Mouse (Mus musculus) forebrain, embryonic 14.5 days (tissue): Measurements from ENCODE around the gene Gns. TPM values are rescaled to one million over a fixed set of nuclear protein-coding genes. Genes with fewer than 3 reads are reported as not detected.

Source experiments
- ATAC-seq: fragments of 200-750 bp; cut with Nextera tagmentation; 2 replicates; pipeline ENCODE4 v1.8.0; 2017; ENCODE audit warnings: mild to moderate bottlenecking, moderate library complexity
- DNase-seq: peaks from one replicate; pipeline ENCODE4 v3.0.0-alpha.2; 2015; ENCODE audit warnings: low spot score
- H3K27ac ChIP-seq: fragments of 300-500 bp; sonication (generic); 2 replicates; pipeline ENCODE4 v1.5.1; 2014; ENCODE audit warnings: low read depth, mild to moderate bottlenecking, control low read depth, low read length, moderate library complexity
- H3K27me3 ChIP-seq: fragments of 300-500 bp; sonication (generic); replicated peaks from 2 replicates; pipeline ENCODE4 v1.6.1; 2014; ENCODE audit warnings: low read length, control low read depth, mixed read lengths; ENCODE audit not compliant: control insufficient read depth, insufficient read depth
- H3K36me3 ChIP-seq: fragments of 300-500 bp; sonication (generic); 2 replicates; pipeline ENCODE4 v1.6.1; 2014; ENCODE audit warnings: low read length, control low read depth; ENCODE audit not compliant: control insufficient read depth, insufficient read depth
- H3K4me1 ChIP-seq: fragments of 300-500 bp; sonication (generic); 2 replicates; pipeline ENCODE4 v1.6.1; 2014; ENCODE audit warnings: antibody characterized with exemption, low read length, control low read depth; ENCODE audit not compliant: control insufficient read depth, insufficient read depth
- H3K4me2 ChIP-seq: fragments of 300-500 bp; sonication (generic); 2 replicates; pipeline ENCODE4 v1.6.1; 2014; ENCODE audit warnings: mild to moderate bottlenecking, control low read depth, low read length
- H3K4me3 ChIP-seq: fragments of 300-500 bp; sonication (generic); 2 replicates; pipeline ENCODE4 v1.5.1; 2014; ENCODE audit warnings: low read depth, low read length, control low read depth
- H3K9ac ChIP-seq: fragments of 300-500 bp; sonication (generic); 2 replicates; pipeline ENCODE4 v1.6.1; 2014; ENCODE audit warnings: mild to moderate bottlenecking, low read length, control low read depth, moderate library complexity
- H3K9me3 ChIP-seq: fragments of 300-500 bp; sonication (generic); replicated peaks from 2 replicates; pipeline ENCODE4 v1.6.1; 2016; ENCODE audit warnings: low read length, control low read depth, mixed read lengths; ENCODE audit not compliant: control insufficient read depth
- WGBS: fragments of 180-500 bp; shearing (Covaris S2); extraction: QIAGEN DNeasy Blood & Tissue Kit; methylation state at CpG from one replicate; pipeline ENCODE4 v1.1.7; 2014; 5-methylcytosine and 5-hydroxymethylcytosine counted together
- polyA plus RNA-seq: library from polyadenylated mRNA; unstranded; fragments of >200 nt; fragmentation: Nextera tagmentation; extraction: Ambion mirVana; gene quantifications from 2 replicates; pipeline ENCODE4 v1.2.1, GENCODE M21; 2014

Gene Gns
- polyA plus RNA-seq, 1 experiment from 2014 or later, result 27.3 TPM

- DNase-seq, result no peak
- Histone ChIP-seq H3K9me3 (no peaks in the 10 kb centered on the region), H3K9ac (no peak overlapping the region), H3K27ac (no peak overlapping the region), H3K36me3 (no peaks in the 10 kb centered on the region), H3K4me3 (no peak overlapping the region), H3K27me3 (no peaks in the 10 kb centered on the region), H3K4me1 (no peaks in the 10 kb centered on the region), H3K4me2 (no peak overlapping the region)
- WGBS, result 86% methylated on average over 28 of the region's 28 CpGs
- ATAC-seq, result no peak
Observed at GRCm38 (mm10) chr10:121435546-121436257, 70.8 kb downstream of the Gns start.

DNA sequence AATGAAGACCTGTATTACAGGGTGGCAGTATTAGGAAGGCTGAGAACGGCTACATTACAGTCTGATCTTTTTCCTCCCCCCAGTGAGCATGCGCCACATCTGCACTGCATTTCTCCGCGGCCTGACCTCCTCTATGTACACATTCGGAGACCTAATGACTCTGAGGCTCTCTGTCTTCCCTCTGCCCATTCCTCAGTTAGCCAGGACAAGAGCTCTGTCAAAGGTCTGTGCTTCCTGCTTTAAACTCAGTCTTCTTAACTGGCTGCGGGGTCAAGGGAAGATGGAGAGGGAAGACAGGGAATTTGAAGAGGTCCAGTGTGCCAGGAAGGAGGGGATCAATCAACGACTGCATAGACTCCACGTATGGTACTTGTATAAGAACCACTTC, 71.4 kb downstream of the Gns start:
- H3K27me3 ChIP-seq, result no peaks in the 10 kb centered on the region
- DNase-seq, result no peak
- no peak overlapping the region for H3K27ac ChIP-seq
- no peaks in the 10 kb centered on the region for H3K4me1 ChIP-seq
- no peaks in the 10 kb centered on the region for H3K36me3 ChIP-seq
- H3K4me2 ChIP-seq, result no peak overlapping the region
- H3K9ac ChIP-seq, result no peak overlapping the region
- H3K9me3 ChIP-seq, result no peaks in the 10 kb centered on the region
- no peak overlapping the region for H3K4me3 ChIP-seq
- WGBS, result 81% methylated on average over 8 of the region's 8 CpGs
- ATAC-seq, result no peak

DNA sequence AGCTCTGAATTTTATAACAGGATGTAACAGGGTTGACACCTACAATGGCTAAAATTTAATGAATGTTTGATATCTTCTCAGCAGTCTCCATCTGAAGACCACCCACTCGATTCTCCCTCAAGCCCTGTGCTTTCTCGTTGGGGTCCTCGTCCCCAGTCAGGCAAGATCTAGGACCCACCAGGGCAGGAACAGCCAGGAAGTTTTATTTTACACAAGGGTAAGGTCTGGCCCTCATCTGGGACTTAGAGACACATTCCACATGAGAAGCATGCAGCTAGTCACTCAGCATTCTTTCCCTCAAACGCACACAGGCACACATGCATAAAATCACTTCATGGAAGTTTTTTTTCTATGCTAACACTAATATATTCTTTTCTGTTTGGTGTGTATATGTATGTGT, 71.8 kb downstream of the Gns start:
- Histone ChIP-seq H3K36me3 (no peaks in the 10 kb centered on the region), H3K27me3 (no peaks in the 10 kb centered on the region), H3K4me3 (no peak overlapping the region), H3K4me2 (no peak overlapping the region), H3K4me1 (no peaks in the 10 kb centered on the region), H3K9me3 (no peaks in the 10 kb centered on the region), H3K9ac (no peak overlapping the region), H3K27ac (no peak overlapping the region)
- DNase-seq, result no peak
- WGBS, result 77% methylated on average over 4 of the region's 4 CpGs
- ATAC-seq, result no peak

DNA sequence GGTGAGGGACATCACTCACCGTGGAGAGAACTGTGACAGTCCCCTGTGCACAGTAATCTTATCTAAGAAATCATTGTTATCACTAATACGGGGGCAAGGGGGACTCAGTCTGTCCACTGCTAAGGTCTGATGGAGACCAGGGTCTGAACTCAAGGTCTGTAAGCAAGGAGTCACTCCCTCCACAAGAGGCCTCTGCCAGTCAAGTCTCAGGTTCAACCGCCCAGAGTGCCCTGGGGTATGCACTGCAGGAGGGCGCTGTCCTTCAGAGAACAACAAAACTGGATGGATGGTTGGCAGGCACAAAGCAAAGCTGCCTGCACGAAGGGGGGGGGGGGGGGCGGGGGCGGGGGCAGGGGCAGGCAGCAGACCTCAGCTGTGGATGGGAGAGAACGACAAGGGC, 73.2 kb downstream of the Gns start:
- ATAC-seq (no peak), DNase-seq (no peak)
- Histone ChIP-seq H3K4me3 (no peak overlapping the region), H3K27ac (no peak overlapping the region), H3K4me1 (no peaks in the 10 kb centered on the region), H3K36me3 (no peaks in the 10 kb centered on the region), H3K4me2 (no peak overlapping the region), H3K9ac (no peak overlapping the region), H3K9me3 (no peaks in the 10 kb centered on the region), H3K27me3 (no peaks in the 10 kb centered on the region)
- WGBS, result 71% methylated on average over 4 of the region's 8 CpGs

DNA sequence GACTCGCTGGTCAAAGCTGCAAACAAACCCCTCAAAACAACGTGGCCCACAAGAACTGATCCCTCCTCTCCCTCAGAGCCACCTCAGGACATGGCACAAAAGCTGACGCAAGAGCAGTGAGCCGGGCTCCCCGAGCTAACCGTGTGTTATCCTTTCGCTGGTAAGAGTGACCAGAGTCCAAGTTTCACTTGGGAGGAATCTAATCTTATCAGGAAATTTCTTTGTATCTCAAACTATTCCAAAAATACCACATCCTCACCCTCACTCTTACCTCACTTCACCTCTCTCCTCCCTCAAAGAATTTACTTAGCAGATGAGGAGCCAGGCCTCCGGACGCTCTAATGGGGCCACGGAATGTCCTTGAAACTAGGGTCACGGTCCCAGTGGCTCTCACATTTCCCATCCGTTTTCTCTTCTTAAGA, 74.4 kb downstream of the Gns start:
- no peak overlapping the region for H3K27ac ChIP-seq
- H3K9me3 ChIP-seq, result no peaks in the 10 kb centered on the region
- no peaks in the 10 kb centered on the region for H3K4me1 ChIP-seq
- H3K27me3 ChIP-seq, result no peaks in the 10 kb centered on the region
- 91% methylated on average over 12 of the region's 12 CpGs for WGBS
- H3K4me2 ChIP-seq, result no peak overlapping the region
- H3K36me3 ChIP-seq, result no peaks in the 10 kb centered on the region
- H3K9ac ChIP-seq, result no peak overlapping the region
- no peak for ATAC-seq
- DNase-seq, result no peak
- H3K4me3 ChIP-seq, result no peak overlapping the region

DNA sequence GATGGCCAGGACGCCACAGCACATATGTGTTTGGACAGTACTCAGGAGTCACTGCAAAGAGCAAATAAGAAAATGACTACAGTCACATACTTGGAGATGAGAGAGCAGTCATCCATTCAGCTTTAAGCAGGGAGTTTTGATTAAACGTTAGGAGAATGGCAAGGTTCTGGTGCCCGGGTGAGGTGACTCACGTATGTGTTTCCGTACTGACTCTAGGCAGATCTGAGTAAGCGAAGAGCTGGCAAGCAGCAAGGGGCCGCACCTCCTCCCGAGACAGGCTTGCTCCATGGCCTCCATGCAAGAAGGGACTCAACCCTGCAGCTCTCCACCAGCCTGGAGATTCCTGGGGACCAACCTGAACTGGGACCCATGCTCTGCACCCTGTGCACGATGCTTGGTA, 78.9 kb downstream of the Gns start:
- Histone ChIP-seq H3K27ac (no peak overlapping the region), H3K27me3 (no peaks in the 10 kb centered on the region), H3K4me1 (no peaks in the 10 kb centered on the region), H3K9ac (no peak overlapping the region), H3K4me3 (no peak overlapping the region), H3K9me3 (no peaks in the 10 kb centered on the region), H3K36me3 (no peaks in the 10 kb centered on the region), H3K4me2 (no peak overlapping the region)
- 91% methylated on average over 9 of the region's 9 CpGs for whole genome bisulfite sequencing
- ATAC-seq, result no peak
- no peak for DNase-seq

DNA sequence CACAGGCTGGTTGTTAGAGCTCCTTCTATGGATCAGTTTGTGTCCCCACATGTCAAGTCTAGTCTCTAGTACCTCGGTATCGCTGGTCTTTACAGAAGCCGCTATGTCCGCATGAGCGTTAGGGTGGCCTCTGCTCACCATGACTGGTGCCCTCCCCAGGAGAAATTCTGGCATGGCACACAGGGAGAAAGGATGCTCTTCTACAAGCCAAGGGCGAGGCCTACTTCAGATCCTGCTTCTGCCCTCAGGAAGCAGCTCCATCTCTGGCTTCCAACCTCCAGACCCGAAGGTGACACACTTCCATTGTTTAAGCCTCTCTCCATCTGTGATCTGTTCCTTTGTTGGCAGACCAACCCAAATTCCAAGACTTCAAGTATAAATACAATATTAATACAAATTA, 79.3 kb downstream of the Gns start:
- 92% methylated on average over 7 of the region's 7 CpGs for WGBS
- no peak for DNase-seq

GRCm38 (mm10) chr10:121445808-121446207, 80.9 kb downstream of the Gns start:
- H3K9ac ChIP-seq, result no peak overlapping the region
- H3K27ac ChIP-seq, result no peak overlapping the region
- H3K4me2 ChIP-seq, result no peak overlapping the region
- H3K9me3 ChIP-seq, result no peaks in the 10 kb centered on the region
- no peaks in the 10 kb centered on the region for H3K27me3 ChIP-seq
- DNase-seq (no peak), ATAC-seq (no peak)
- no peaks in the 10 kb centered on the region for H3K36me3 ChIP-seq
- WGBS, result 87% methylated on average over 8 of the region's 8 CpGs
- no peak overlapping the region for H3K4me3 ChIP-seq
- no peaks in the 10 kb centered on the region for H3K4me1 ChIP-seq

More for the DNA sequence above, 79.3 kb downstream of the Gns start:
- Histone ChIP-seq H3K4me1 (no peaks in the 10 kb centered on the region), H3K9me3 (no peaks in the 10 kb centered on the region), H3K4me3 (no peak overlapping the region), H3K4me2 (no peak overlapping the region), H3K27me3 (no peaks in the 10 kb centered on the region), H3K36me3 (no peaks in the 10 kb centered on the region), H3K27ac (no peak overlapping the region), H3K9ac (no peak overlapping the region)
- ATAC-seq, result no peak
